Mouse (Mus musculus) urinary bladder, postnatal 25 days (tissue): Measurements from ENCODE around the gene Rab3gap1.

Experiments
- DNase-seq: peaks from one replicate; pipeline ENCODE4 v3.0.0; 2022; ENCODE audit warnings: low spot score

The Rab3gap1 gene

DNA sequence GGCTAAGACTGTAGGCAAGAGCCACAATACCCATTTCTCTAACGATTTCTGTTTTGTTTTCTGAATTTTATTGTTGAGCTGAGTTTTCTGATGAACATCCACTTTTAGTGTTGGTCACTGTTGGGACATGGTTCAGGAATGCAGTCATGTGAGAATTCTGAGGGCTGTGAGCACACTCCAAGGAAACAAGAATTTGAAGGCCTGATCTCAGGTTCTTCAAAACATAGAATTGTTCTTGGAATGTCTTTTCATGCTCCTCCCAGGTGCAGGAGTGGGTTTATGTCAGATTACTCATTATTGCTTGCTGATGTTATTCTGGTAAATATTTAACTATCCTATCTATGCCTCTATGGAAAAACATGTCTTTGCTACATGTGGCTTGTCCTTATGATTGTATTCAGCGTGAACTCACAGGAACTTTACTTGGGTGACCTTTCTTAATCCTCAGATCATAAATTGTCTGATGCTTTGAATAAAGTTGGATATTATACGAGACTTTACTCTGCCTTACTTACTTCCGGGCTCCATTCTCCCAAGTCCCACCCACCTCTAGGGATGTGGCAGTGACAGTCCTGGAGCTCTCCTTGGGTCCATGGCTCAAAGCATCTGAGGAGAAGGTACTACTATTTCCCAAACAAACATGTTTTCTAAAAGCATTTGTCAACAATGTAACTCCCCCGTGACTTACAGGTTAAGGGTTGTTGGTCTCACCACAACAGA lies 114.9 kb downstream of the Rab3gap1 start:
- DNase-seq: no peak

DNA sequence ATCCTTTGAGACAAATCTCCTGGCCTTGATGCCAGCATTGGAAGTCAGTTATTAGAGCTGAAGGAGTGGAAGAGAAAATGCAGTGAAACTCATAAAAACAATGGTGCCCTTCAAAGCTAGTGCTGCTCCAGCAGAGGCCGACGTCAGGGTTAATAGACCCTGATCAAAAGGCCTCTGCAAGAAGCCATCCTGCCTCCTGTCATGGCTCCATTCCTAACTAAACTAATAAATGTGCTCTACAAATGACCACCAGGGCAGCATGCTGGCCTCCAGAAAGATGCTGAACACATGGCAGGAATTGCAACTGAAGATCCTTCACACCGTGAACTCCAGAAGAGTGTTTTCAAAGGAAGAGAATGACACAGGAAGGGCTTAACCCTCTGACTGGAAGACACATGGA lies 116.8 kb downstream of the Rab3gap1 start:
- no peak for DNase-seq

DNA sequence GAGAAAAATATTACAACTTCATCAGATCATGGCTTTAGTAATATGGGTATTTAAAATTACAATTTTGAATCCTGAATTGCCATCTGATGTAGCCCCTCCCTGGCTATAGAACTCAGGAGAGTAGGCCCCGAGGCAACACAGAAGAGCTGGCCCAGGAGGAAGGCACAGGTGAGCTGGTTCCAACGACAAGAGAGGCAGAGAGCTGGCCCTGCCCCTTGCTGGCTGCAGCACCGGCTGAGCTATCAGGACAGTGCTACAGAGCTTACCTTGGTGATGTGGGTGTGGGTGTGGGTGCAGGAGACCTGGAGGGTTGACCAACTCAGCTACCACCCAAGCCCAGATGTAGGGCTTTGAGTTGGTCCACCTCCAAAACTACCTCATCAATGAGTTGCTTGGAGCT lies 119.7 kb downstream of the Rab3gap1 start:
- no peak for DNase-seq

DNA sequence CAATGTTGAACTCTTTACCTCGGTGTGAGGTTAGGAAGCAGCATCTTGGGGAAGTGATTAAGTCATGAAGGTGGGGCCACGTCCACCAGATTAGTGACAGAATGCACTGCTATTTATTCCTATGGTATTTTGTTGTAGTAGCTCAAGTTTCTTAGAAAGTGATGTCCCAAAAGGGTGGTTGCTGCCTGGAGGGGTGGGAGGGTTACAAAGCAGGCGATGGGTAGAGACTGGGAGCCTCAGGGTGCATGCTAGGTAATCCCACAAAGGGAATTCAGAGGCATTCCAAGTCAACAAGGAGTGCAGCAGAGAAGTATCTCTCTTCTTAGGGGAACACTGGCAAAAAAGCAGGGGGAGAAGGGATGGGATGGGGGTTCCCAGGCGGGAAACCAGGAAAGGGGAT lies 120.8 kb downstream of the Rab3gap1 start:
- no peak for DNase-seq

DNA sequence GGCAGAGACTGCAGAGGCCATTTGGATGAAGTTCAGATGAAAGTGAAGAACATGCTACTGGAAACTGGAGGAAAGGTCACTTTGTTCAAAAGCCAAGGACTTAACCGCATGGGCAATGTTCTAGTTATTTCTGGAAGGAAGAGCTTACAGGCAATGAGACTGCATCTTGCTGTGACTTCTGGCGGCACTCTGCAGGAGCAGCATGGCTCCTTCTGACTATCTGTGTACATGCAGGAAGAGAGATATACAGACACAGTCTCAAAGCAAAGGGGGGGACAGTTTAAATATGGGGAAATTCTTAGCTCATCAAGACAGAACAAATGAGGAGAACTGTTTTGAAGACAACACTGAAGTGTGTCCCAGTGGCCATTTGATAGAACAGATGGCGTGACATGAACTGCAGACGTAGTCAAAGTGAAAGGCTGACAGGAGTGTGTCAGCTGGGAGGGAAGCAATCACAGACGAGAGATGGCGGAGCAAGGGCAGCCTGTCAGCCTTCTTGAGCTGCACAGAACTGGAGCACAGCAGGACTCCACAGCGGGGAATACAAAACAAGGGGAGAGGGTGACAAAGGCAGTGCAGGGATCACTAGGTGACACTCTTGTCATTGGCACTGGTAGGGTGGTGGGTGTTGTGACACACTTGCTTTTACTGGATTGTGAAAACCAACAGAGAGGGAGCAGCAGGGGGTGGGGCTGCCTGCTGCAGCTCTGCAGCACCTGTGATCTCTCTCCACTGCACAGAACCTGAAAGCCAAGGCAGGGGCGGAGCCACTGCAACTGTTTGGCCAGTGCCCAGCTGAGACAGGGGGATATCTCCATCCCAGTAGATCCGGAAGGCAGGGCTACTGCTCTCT lies 121.5 kb downstream of the Rab3gap1 start:
- no peak for DNase-seq
